Mouse (Mus musculus) adrenal gland, postnatal 4 days (tissue): ENCODE measurements around the gene Agps. TPM values are rescaled to one million over a fixed set of nuclear protein-coding genes. Genes with fewer than 3 reads are reported as not detected.

Experiments
- DNase-seq, 2 experiments: peaks; one replicate each; pipeline ENCODE4 v3.0.0; 2021 to 2022; ENCODE audit warnings: low spot score in 2 of 2, mixed read lengths in 2 of 2
- total RNA-seq, 2 experiments: library from RNA; stranded (reverse); gene quantifications; 2 replicates each; pipeline ENCODE4 v1.2.3; 2021

The Agps gene
- total RNA-seq, 2 experiments from 2014 or later = 39.0 to 52.5 TPM

DNA sequence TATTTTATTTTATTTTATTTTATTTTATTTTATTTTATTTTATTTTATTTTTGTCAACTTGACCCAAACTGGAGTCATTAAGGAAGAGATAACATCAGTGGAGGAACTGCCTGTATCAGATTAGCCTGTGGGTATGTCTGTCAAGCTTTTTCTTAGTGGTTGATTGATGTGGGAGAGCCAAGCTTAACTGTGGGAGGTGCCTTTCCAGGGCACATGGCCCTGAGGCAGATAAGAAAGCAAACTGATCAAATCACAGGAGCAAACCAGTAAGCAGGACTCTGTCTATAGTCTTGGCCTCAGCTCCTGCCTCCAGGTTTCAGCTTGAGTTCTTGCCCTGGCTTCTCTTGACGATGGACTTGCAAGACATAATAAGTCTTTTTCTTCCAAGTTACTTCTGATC, 6.4 kb upstream of the Agps start:
- DNase-seq = no peak

DNA sequence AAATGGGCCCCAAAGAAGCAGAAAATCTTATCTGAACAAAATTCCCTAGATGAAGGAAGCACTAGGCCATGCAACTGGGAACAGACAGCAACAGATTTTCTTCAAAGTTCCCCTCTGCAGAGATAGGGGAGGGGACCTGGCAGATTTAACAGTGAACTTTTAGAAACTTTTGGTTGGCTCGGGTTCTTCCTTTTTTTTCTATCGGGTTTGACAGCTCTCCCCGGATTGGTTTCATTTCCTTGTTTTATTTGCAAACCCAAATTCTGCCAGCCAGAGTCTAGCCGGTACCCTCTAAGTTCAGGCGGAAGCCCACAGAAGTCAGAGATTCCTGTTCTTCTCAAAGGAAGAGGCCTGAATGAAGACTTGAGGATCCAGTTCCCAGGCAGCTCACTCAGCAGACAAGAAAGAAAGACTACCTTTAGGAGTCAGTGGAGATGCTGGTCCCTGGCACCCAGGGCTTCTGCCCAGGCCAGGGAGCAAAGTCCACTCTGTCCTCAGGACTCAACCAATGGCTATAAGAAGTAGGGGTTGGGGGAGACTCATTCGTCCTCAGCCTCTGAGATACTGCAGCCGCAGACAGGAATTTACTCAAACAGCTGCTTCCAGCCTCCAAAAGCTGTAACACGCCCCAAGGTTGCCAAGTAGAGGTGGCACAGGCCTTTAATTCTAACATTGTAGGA, 2.9 kb upstream of the Agps start:
- DNase-seq = no peak

GRCm38 (mm10) chr2:75830233-75830632, 1.7 kb upstream of the Agps start:
- DNase-seq = no peak

GRCm38 (mm10) chr2:75832781-75833180, 804 bp downstream of the Agps start:
- DNase-seq = no peak

- no peak for DNase-seq
These were observed 2.5 kb downstream of the Agps start for GRCm38 (mm10) chr2:75834492-75834891.

DNA sequence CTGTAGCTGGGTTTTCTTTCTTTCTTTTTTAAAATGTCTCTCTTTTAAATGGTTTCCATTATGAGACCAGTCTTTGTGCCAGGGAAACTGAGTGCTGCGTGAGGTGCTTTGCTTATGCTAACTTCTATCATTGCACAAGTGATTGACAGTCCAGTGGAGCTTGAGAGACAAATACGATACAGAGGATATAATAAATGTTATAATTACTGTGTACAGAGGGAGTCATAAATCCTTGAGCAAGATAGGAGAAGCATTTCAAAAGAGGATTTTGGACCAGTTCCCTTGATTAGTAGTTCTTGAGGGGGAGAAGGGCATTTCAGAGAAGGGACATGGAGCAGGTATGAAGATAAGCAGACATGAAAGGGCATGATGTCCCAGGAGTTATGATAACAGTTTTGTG, 10.3 kb downstream of the Agps start:
- no peak for DNase-seq

DNA sequence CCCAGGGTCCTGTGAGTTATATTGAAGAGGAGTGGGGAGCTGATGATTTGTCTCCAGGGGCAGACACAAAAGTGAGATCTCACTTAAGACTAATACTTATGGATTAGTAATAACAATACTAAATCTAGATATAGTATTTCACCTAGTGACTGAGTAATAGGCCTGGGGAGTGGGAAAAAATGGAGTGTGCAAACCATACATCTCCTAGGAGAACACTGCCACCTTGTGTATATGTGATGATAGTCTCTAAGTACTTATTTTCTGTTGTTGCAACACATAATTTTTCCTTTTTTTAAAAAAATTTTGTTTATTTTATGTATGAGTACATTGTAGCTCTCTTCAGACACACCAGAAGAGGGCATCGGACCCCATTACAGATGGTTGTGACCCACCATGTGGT, 15.7 kb downstream of the Agps start:
- DNase-seq = no peak

- no peak for DNase-seq
These were observed 20.5 kb downstream of the Agps start for GRCm38 (mm10) chr2:75852483-75852882.

DNA sequence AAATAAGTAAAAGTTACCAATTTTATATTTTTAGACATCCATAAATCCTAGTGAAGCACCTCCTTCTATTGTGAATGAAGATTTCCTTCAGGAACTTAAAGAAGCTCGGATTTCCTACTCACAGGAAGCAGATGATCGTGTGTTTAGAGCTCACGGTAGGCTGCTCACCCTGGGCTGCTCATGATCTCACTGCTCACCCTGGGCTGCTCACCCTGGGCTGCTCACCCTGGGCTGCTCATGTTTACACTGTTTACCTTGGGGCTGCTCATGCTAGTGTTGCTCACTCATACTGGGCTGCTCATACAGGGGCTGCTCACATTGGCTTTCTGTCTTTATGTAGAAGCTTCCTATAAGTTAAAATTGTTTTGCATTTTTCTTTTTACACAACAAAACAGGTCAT, 22.2 kb downstream of the Agps start:
- DNase-seq = no peak

DNA sequence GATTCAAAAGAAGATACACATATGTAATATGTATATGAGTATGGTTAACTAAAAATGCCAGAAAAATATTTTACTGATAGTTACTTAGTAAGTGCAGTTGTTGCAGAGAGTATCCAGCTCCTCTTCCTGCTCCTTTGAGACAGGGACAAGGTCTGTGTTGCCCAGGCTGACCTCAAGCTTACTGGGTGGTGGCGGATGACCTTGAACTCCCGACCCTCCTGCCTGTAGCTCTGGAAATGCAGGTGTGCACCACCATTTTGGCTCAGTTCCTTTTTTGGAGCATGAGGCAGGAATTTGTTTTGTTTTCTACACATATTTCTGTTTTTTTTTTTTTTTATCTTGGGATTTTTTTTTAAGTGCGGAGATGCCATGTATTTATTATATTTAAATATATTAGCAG, 29.1 kb downstream of the Agps start:
- no peak for DNase-seq

DNA sequence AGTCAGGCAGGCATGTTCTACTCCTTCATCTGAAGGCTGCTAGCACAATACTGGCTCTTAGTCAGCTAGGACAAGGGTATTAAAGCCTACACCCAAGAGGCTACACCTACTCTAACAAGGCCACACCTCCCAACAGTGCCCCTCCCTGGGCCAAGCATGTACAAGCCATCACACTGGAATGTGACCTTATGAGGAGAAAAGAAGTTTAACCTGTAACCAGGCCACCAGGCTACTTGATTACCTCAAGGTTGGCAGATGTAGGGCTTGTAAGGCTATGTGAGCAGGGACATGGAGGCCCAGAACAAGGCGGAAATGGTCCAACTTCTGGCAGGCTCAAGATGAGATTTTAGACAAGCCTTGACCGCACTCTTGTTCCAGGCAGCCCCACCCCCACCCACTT, 37.6 kb downstream of the Agps start:
- no peak for DNase-seq

DNA sequence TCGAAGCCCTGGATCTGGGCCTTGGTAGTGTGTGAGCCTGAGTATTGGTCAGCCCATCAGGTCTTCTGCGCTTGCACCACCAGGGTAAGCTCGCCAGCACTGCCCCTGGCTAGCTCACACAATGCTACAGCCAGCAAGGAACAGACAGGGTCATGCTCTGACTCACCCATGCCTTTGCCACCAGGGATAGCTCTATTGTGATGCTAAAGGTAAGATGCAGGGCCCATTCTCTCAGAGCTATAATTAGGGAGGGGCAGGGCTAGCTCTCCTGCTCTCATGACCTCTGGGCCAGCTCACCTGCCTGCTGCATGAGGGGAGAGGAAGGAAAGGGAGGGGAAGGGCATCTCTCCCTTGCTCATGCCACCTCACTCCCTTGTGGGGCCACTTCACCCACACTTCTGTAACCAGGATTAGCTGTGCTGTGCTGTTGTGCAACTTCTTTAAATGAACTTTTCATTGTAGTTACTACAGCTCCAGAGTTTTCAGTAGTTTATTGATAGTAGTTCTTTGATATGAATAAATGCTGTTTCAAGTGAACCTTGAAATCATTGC, 42.1 kb downstream of the Agps start:
- DNase-seq = no peak

DNA sequence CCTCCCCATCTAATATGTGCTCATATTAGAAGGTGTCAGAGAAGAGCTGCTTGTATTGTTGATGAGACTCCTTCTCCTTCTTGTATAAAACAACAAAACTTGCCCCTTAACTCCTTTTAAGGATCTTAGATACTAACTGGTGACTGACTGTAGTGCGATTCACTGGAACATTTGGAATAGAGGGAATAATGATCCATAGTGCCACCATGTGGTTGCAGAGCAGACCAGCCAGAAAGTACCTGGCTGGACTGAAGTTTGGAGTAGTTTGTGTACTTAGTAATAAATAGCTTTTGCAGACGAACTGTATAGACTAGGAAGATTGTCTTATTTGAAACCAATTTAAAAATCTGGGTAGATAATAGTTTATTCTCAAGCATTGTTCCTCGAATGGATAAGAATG, 47.8 kb downstream of the Agps start:
- no peak for DNase-seq

DNA sequence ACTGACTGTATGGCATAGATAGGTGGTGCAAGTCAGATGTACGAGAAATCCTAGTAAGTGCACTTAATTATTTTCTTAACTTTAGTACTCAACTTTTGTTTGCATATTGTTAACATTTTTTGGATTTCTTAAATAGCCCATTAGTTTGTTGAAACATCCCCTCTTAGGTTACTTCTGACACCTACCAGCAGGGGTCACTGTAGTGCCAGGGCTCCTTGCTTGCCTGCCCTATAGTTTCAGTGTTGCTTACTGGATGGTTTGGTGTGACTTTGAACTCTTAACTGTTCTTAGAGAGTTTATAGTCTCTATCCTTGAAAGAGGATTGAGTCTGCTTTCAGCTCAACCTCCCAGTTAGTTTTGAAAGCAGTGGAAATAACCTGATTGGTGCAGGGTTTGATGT, 51.6 kb downstream of the Agps start:
- DNase-seq = peak; percentile 18 to 61

GRCm38 (mm10) chr2:75891981-75892380, 60.0 kb downstream of the Agps start:
- no peak for DNase-seq

DNA sequence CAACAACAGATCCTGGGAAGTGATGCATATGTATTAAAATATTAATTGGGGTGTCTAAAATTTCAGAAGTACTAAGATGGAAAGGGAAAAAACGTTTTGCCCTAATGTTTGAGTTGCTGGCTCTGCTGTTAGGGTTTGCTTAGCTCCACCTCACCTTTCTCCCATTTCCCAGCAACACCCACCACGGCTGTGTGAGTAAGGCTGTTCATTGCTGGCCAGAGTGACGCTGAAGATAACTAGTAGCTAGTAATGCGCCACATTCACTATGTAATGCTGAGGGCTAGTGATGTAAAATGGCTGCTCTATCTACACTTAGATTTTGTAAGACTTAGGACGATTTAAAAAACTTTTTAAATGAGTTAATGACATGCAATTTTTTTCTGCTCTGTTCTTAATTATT, 63.7 kb downstream of the Agps start:
- DNase-seq = no peak

DNA sequence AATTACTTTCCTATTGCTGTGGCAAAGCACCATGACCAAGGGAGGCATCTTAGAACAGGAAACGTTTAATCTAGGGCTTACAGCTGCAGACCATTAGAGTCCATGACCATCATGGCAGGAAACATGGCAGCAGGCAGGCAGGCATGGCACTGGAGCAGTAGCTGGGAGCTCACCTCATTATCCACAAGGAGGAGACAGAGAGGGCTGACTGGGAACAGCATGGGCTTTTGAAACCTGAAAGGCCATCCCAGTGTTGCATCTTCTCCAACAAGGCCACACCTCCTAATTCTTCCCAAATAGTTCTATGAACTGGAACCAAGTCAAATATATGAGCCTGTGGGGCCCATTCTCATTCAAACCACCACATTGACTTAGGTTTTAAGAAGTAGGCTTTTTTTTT, 68.3 kb downstream of the Agps start:
- DNase-seq = no peak

GRCm38 (mm10) chr2:75901869-75902268, 69.9 kb downstream of the Agps start:
- DNase-seq = no peak

DNA sequence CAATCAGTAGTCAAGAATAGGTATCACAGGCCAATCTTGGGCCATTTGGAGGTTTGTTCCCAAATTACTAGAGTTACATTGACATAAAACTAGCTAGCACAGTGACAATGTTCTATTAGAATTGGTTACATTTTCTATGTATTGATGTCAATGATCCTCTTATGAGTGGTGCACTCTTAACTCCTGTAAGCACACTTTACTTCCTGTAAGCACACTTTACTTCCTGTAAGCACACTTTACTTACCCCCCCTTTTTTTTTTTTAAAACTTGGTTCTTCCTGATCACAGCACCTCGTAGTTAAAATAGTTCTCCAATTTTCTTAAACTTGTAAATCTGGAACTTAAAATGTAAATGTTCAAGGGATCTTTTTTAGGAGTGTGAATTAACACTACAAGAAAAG, 75.2 kb downstream of the Agps start:
- DNase-seq = no peak

- no peak for DNase-seq
These were observed 83.1 kb downstream of the Agps start for GRCm38 (mm10) chr2:75915040-75915439.

GRCm38 (mm10) chr2:75923807-75924340, 91.9 kb downstream of the Agps start:
- no peak for DNase-seq

DNA sequence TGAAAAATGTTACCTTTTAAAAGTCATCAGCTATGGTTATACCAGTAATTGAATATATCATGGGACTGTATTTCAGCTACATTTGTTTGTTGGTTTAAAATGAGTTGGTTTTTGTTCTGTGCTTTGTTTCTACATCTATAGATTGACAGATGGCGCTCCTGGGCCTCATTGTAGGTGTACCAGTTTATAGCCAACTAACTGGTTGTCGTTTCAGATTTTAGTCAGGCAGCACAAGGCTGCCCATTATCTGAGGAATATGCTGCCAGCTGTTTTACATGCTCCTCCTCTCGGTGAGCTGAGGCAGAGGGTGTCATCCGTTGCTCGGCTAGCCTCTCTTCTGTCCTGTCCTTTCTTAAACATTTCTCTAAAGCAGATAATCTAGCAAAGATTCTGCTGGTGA, 94.1 kb downstream of the Agps start:
- no peak for DNase-seq

- no peak for DNase-seq
These were observed 96.0 kb downstream of the Agps start for GRCm38 (mm10) chr2:75928011-75928410.
